Mouse (Mus musculus): Measurements from ENCODE around the gene Cdh13.

- no peak for TF ChIP-seq POLR2A (IDR thresholded peaks at IDR 0.05; ENCODE audit: insufficient read depth, low read depth, low read length)
- TF ChIP-seq CTCF (IDR thresholded peaks at IDR 0.05) = no peak
- no peak for TF ChIP-seq EP300 (IDR thresholded peaks at IDR 0.05; ENCODE audit: insufficient read depth, low read depth, low read length)
These were observed 546.8 kb downstream of the Cdh13 start for GRCm38 (mm10) chr8:118830291-118830690.

Measured in heart, adult 2 months (tissue).